Mouse (Mus musculus) forebrain, embryonic 14.5 days (tissue): ENCODE measurements around the gene Btbd2. TPM values are rescaled to one million over a fixed set of nuclear protein-coding genes. Genes with fewer than 3 reads are reported as not detected.

ENCODE experiments used
- ATAC-seq: fragments of 200-750 bp; cut with Nextera tagmentation; 2 replicates; pipeline ENCODE4 v1.8.0; 2017; ENCODE audit warnings: mild to moderate bottlenecking, moderate library complexity
- DNase-seq: peaks from one replicate; pipeline ENCODE4 v3.0.0-alpha.2; 2015; ENCODE audit warnings: low spot score
- H3K27ac ChIP-seq: fragments of 300-500 bp; sonication (generic); 2 replicates; pipeline ENCODE4 v1.5.1; 2014; ENCODE audit warnings: low read depth, mild to moderate bottlenecking, control low read depth, low read length, moderate library complexity
- H3K27me3 ChIP-seq: fragments of 300-500 bp; sonication (generic); replicated peaks from 2 replicates; pipeline ENCODE4 v1.6.1; 2014; ENCODE audit warnings: low read length, control low read depth, mixed read lengths; ENCODE audit not compliant: control insufficient read depth, insufficient read depth
- H3K36me3 ChIP-seq: fragments of 300-500 bp; sonication (generic); 2 replicates; pipeline ENCODE4 v1.6.1; 2014; ENCODE audit warnings: low read length, control low read depth; ENCODE audit not compliant: control insufficient read depth, insufficient read depth
- H3K4me1 ChIP-seq: fragments of 300-500 bp; sonication (generic); 2 replicates; pipeline ENCODE4 v1.6.1; 2014; ENCODE audit warnings: antibody characterized with exemption, low read length, control low read depth; ENCODE audit not compliant: control insufficient read depth, insufficient read depth
- H3K4me2 ChIP-seq: fragments of 300-500 bp; sonication (generic); 2 replicates; pipeline ENCODE4 v1.6.1; 2014; ENCODE audit warnings: mild to moderate bottlenecking, control low read depth, low read length
- H3K4me3 ChIP-seq: fragments of 300-500 bp; sonication (generic); 2 replicates; pipeline ENCODE4 v1.5.1; 2014; ENCODE audit warnings: low read depth, low read length, control low read depth
- H3K9ac ChIP-seq: fragments of 300-500 bp; sonication (generic); 2 replicates; pipeline ENCODE4 v1.6.1; 2014; ENCODE audit warnings: mild to moderate bottlenecking, low read length, control low read depth, moderate library complexity
- H3K9me3 ChIP-seq: fragments of 300-500 bp; sonication (generic); replicated peaks from 2 replicates; pipeline ENCODE4 v1.6.1; 2016; ENCODE audit warnings: low read length, control low read depth, mixed read lengths; ENCODE audit not compliant: control insufficient read depth
- WGBS: fragments of 180-500 bp; shearing (Covaris S2); extraction: QIAGEN DNeasy Blood & Tissue Kit; methylation state at CpG from one replicate; pipeline ENCODE4 v1.1.7; 2014; 5-methylcytosine and 5-hydroxymethylcytosine counted together
- polyA plus RNA-seq: library from polyadenylated mRNA; unstranded; fragments of >200 nt; fragmentation: Nextera tagmentation; extraction: Ambion mirVana; gene quantifications from 2 replicates; pipeline ENCODE4 v1.2.1, GENCODE M21; 2014

The Btbd2 gene
- polyA plus RNA-seq, 1 experiment from 2014 or later, result 42.6 TPM

DNA sequence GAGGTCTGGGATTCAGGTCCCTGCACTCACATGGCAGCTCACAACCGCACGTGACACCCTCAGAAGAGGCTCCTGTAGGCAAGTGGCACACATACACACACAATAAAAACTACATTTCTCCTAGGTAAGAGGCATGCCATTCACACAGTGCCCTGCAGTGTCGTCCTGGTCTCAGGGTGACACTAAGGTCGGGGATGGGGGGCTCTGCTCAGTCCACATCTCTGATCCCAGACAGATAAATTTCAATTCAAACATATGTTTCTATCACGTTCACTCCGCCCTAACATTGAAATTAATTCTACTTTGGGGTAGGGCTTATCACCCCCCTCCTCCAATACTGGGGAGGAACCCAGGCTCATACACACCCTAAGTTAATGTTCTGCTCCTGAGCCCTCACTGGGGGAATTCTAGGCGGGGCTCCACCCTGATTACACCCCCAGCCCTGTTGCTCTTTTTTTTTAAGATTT, 43.2 kb upstream of the Btbd2 start:
- Histone ChIP-seq H3K4me2 (0 out of 2 replicates have a peak overlapping the region, but pooled peaks have one; percentile 79), H3K36me3 (0 out of 2 replicates have a peak, but pooled peaks cover 3% of the 10 kb centered on the region), H3K27me3 (no peaks in the 10 kb centered on the region), H3K27ac (no peak overlapping the region), H3K9me3 (no peaks in the 10 kb centered on the region), H3K9ac (no peak overlapping the region), H3K4me1 (peaks cover 13% of the 10 kb centered on the region), H3K4me3 (no peak overlapping the region)
- ATAC-seq (no peak), DNase-seq (no peak)
- 92% methylated on average over 7 of the region's 7 CpGs for WGBS

DNA sequence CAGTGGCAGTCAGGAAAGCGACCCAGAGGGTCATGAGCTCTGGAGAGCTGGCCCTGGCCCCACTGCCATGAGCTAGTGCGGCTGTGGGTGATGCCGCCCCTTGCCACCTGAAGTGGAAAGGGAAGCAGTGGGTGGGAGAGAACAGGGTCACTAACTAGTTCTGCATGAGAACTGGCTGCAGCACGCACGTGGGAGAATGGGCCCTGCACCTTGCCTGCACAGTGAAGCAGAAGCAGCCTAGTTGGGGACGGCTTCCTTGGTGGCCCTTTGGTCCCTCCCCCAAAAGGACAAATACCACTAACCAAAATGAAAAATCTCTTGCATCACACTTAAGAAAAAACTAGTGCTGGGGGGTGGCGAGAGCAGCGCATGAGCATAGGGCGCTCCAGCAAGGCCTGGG, 41.7 kb upstream of the Btbd2 start:
- no peak overlapping the region for H3K4me3 ChIP-seq
- H3K9ac ChIP-seq, result no peak overlapping the region
- no peaks in the 10 kb centered on the region for H3K9me3 ChIP-seq
- ATAC-seq (no peak), DNase-seq (no peak)
- 90% methylated on average over 9 of the region's 9 CpGs for WGBS
- H3K4me1 ChIP-seq, result peaks cover 13% of the 10 kb centered on the region
- H3K27me3 ChIP-seq, result no peaks in the 10 kb centered on the region
- no peak overlapping the region for H3K27ac ChIP-seq
- peaks cover 10% of the 10 kb centered on the region for H3K36me3 ChIP-seq
- H3K4me2 ChIP-seq, result no peak overlapping the region

DNA sequence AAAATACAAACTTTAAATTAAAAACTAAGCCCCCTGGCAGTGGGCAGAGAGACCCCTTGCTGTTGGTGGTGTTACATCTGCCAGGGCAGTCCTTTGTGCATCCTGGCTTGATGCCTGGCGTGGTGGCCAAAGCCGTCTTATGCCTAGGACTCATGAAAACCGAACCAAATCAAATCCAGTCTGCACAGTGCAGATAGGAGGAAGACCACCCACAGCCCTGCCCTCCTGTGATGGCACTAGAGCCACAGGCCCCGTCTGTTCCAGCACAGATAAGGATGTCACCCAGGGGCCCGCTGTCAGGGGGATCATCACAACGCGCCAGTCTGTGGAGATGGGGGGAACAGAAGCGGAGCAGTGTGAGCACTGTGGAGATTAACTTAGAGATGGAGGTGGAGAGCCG, 40.9 kb upstream of the Btbd2 start:
- Histone ChIP-seq H3K4me3 (no peak overlapping the region), H3K9me3 (no peaks in the 10 kb centered on the region), H3K4me1 (peaks cover 8% of the 10 kb centered on the region), H3K27ac (no peak overlapping the region), H3K27me3 (no peaks in the 10 kb centered on the region), H3K36me3 (peaks cover 12% of the 10 kb centered on the region), H3K9ac (no peak overlapping the region), H3K4me2 (no peak overlapping the region)
- ATAC-seq (no peak), DNase-seq (no peak)
- WGBS, result 84% methylated on average over 9 of the region's 9 CpGs

DNA sequence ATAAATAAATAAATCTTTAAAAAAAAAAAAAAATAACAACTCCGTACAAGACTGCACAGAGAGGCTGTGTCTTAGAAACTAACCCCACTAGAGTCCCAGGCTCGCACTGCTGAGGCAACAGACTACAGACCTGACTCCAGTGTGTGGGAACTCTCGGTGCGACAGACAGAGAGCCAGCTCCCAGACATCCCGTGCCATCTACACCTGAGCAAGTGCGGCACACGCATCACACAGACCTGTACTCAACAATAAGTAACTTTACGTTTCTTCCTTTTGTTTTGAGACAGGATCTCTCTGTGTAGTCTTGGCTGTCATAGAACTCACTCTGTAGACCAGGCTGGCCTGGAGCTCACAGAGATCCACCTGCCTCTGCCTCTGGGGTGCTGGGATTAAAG, 40.5 kb upstream of the Btbd2 start:
- no peaks in the 10 kb centered on the region for H3K9me3 ChIP-seq
- no peak for ATAC-seq
- H3K4me2 ChIP-seq, result no peak overlapping the region
- H3K27ac ChIP-seq, result no peak overlapping the region
- H3K4me3 ChIP-seq, result no peak overlapping the region
- peaks cover 8% of the 10 kb centered on the region for H3K4me1 ChIP-seq
- no peaks in the 10 kb centered on the region for H3K27me3 ChIP-seq
- H3K9ac ChIP-seq, result no peak overlapping the region
- DNase-seq, result no peak
- peaks cover 14% of the 10 kb centered on the region for H3K36me3 ChIP-seq
- 92% methylated on average over 8 of the region's 8 CpGs for WGBS

DNA sequence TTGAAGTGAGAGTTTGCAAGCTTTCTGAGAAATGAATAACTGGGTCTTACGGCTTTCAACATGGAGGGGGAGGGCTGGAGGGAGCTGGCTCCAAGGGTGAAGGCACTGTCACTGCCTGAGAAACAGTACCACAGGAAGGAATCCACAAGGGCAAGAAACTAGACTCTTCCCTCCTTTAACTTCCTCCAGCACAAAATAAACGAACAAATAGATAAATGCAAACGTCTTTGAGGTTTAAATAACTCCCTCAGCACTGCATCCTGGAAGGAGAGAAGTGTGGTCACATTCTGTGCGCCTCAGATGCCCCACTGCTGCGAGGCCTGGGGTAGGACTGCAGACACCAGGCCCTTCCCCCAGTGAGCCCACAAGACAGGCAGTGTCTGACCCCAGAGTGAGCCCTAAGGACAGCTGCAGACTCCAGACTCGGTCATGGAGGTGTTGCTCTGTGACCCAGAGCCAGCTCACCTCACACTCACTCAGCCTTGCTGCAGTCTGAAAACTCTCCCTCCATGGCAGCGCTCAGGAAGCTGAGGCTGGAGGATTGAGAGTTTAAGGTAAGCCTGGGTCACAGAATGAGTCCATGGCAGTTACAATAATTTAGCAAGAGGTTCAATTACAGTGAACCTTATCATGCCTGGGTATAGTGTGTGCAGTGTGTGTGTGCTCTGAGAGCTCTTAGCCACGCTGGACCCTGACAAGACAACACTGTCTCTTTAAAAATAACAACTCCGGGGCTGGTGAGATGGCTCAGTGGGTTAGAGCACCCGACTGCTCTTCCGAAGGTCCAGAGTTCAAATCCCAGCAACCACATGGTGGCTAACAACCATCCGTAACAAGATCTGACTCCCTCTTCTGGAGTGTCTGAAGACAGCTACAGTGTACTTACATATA, 39.9 kb upstream of the Btbd2 start:
- Histone ChIP-seq H3K4me3 (no peak overlapping the region), H3K9ac (no peak overlapping the region), H3K36me3 (peaks cover 14% of the 10 kb centered on the region), H3K9me3 (no peaks in the 10 kb centered on the region), H3K4me2 (no peak overlapping the region), H3K4me1 (peaks cover 8% of the 10 kb centered on the region), H3K27me3 (no peaks in the 10 kb centered on the region), H3K27ac (no peak overlapping the region)
- DNase-seq, result no peak
- ATAC-seq, result no peak
- 79% methylated on average over 11 of the region's 12 CpGs for WGBS

DNA sequence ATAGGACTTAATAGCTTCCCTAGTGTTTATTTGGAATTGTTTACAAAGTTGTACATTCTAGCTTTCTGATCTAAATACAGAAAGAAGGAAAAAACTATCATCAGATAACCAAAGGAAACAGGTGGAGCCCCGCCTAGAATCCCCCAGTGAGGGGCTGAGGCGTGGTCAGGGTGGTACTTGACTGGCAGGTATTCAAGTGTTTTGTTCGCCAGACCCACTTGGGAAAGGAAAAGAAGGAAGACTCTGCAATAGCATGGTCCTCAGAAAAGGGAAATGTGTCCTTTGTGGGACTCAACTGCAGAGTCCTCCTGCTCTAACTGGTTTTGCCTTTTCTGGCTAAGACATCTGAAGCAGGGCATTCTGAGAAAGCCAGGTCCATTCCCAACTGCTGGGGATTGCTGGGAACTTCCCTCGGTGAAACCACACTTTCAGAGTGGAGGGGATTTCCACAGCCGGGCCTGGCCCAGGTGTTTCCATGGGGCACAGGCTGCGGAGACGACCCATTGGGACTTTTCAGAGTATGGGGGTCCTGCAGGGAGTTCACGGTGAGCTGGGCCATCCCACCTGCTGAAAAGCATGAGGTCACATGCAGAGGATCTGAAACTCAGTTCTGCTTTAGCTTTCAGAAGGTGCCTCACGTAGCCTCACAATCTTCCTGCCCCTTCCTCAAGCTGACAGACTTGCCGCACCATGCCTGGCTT, 39.1 kb upstream of the Btbd2 start:
- DNase-seq (no peak), ATAC-seq (no peak)
- Histone ChIP-seq H3K4me2 (no peak overlapping the region), H3K4me3 (no peak overlapping the region), H3K9ac (no peak overlapping the region), H3K9me3 (no peaks in the 10 kb centered on the region), H3K27me3 (no peaks in the 10 kb centered on the region), H3K4me1 (peaks cover 5% of the 10 kb centered on the region), H3K36me3 (peaks cover 22% of the 10 kb centered on the region), H3K27ac (no peak overlapping the region)
- 81% methylated on average over 10 of the region's 10 CpGs for WGBS

DNA sequence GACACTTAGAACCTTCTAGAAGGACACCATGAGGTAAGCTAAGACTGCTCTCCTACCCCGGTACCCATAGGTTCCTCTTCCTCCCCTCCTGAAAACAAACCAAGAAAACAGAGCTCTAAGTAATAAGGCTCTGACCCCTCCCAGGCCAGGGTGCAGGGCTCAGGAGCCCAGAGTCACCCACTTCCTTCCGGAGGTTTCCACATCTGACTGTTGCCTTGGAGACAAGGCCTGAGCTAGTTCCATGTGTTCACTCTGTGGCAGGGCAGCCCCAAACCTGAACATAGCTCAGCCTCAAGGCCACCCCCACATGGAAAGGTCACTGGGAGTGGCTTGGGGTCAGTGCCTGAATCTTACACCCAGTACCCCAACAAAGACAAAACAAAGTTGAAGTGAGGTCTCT, 38.3 kb upstream of the Btbd2 start:
- Histone ChIP-seq H3K9me3 (no peaks in the 10 kb centered on the region), H3K4me3 (no peak overlapping the region), H3K9ac (no peak overlapping the region), H3K4me2 (no peak overlapping the region), H3K36me3 (peaks cover 29% of the 10 kb centered on the region), H3K4me1 (no peaks in the 10 kb centered on the region; the same call in 1 of the 2 replicates), H3K27ac (no peak overlapping the region), H3K27me3 (no peaks in the 10 kb centered on the region)
- 85% methylated on average over 2 of the region's 2 CpGs for WGBS
- ATAC-seq (no peak), DNase-seq (no peak)

DNA sequence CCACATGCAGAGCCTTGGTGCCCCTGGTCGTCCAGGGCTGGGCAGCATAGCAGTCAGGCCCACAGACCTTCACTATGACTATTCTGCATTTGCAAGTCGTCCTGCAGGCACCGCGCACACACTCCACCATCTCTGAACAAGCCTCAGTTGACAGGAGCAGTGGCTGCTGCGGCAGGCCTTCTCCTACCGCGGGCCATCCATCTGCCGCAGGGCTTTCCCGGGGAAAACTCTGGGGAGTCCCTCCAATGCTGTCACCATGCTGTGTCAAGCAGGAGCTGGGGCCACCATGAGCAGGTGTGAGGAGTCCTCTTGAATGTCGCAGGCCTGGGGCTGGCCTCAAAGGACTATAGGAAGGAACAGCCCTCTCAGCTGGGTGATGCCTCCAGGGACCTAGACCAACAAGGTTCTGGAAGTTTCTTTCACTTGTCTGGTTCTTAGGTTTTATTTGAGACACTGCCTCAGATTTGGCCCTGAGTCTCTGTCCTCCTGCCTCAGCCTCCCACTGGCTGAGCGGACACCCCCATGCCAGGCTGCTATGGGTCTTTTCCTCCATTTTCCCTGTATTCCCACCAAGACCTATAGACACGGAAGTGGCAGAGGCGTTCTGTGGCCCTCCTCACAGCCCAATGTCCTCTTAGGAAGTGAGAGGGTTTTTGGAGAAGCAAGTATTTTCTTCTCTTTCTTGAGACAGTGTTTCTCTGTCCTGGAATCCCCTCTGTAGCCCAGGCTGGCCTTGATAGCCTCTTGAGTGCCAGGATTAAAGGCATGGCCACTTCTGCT, 37.5 kb upstream of the Btbd2 start:
- no peak for ATAC-seq
- no peak overlapping the region for H3K27ac ChIP-seq
- H3K36me3 ChIP-seq, result peaks cover 38% of the 10 kb centered on the region

More for the DNA sequence above, 37.5 kb upstream of the Btbd2 start:
- H3K9ac ChIP-seq, result no peak overlapping the region
- H3K9me3 ChIP-seq, result no peaks in the 10 kb centered on the region
- H3K4me1 ChIP-seq, result no peaks in the 10 kb centered on the region
- no peak overlapping the region for H3K4me3 ChIP-seq
- no peak overlapping the region for H3K4me2 ChIP-seq
- WGBS, result 88% methylated on average over 13 of the region's 13 CpGs
- no peak for DNase-seq
- H3K27me3 ChIP-seq, result no peaks in the 10 kb centered on the region
